Comparison of ENCODE assay signal across 9 mouse cellular contexts in the genomic region with DNA sequence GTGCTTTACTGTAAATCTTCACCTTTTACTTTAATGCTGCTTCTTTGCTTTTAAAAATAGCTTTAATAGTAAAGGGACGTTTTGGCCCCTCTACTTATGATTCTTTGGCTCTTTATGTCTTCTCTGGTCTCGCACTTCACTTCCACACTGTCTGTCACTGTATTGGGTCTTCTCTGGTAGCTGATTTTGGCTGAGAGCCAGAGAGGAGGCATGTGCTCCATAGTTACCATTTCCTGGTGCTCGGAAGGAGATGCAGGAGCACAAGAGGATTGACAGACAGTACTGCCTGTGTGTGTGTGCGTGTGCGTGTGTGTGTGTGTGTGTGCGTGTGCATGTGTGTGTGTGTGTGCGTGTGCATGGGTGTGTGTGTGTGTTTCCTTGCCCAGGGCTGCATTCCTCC. TPM values are rescaled to one million over a fixed set of nuclear protein-coding genes. Genes with fewer than 3 reads are reported as not detected.
DNase-seq lines count a peak whose midpoint lies in the region; ATAC-seq and TF ChIP-seq lines count a peak whose summit lies in the region.
"Had no signal": no experiment of that assay in that cellular context is flagged by ENCODE, and none has a peak within 500 bp of the region (broad histone marks: within the 10 kb centered on the region; RNA-seq: fewer than 3 reads in every experiment).

No protein-coding gene starts in this region.

- no peaks in the 10 kb centered on the region for H3K36me3 ChIP-seq in intestine, embryonic 15.5 days
- H3K36me3 ChIP-seq in intestine, postnatal 0 days (ENCODE audit: control insufficient read depth, insufficient read depth), result no peaks in the 10 kb centered on the region
- H3K36me3 ChIP-seq in heart, embryonic 15.5 days, result no peaks in the 10 kb centered on the region
- no peaks in the 10 kb centered on the region for H3K36me3 ChIP-seq in midbrain, embryonic 15.5 days (replicated peaks)
- H3K36me3 ChIP-seq: limb, embryonic 13.5 days had no signal

- no peak overlapping the region for H3K9ac ChIP-seq in intestine, embryonic 15.5 days
- no peak overlapping the region for H3K9ac ChIP-seq in intestine, postnatal 0 days (ENCODE audit: low read depth, low read length)
- no peak overlapping the region for H3K9ac ChIP-seq in heart, embryonic 15.5 days
- no peak overlapping the region for H3K9ac ChIP-seq in midbrain, embryonic 15.5 days
- H3K9ac ChIP-seq: limb, embryonic 13.5 days had no signal

- peak; percentile 61; the same call in 1 of the 2 replicates for ATAC-seq in intestine, embryonic 15.5 days
- ATAC-seq in intestine, postnatal 0 days, result no peak
- peak; percentile 53; the same call in 1 of the 2 replicates for ATAC-seq in heart, embryonic 15.5 days (replicated peaks; ENCODE audit: insufficient number of reproducible peaks, insufficient read depth, low FRiP score, low read depth)
- no peak for ATAC-seq in midbrain, embryonic 15.5 days (replicated peaks)

- 45% methylated on average over 7 of the region's 7 CpGs for WGBS in intestine, embryonic 15.5 days
- 54% methylated on average over 7 of the region's 7 CpGs for WGBS in intestine, postnatal 0 days
- 36% methylated on average over 7 of the region's 7 CpGs for WGBS in heart, embryonic 15.5 days
- 56% methylated on average over 7 of the region's 7 CpGs for WGBS in midbrain, embryonic 15.5 days

- peak; percentile 38 for DNase-seq in spleen, adult 12 weeks (ENCODE audit: low spot score)
- no peak for DNase-seq in spleen, adult 18-20 months
- peak; percentile 69 to 74 for DNase-seq in spleen, postnatal 4 days (ENCODE audit: low spot score in 2 of 2)
- DNase-seq in adrenal gland, adult 2 months, result no peak

- no peaks in the 10 kb centered on the region for H3K9me3 ChIP-seq in intestine, embryonic 15.5 days
- no peaks in the 10 kb centered on the region for H3K9me3 ChIP-seq in intestine, postnatal 0 days (ENCODE audit: control insufficient read depth)
- H3K9me3 ChIP-seq in heart, embryonic 15.5 days (replicated peaks), result no peaks in the 10 kb centered on the region
- H3K9me3 ChIP-seq in midbrain, embryonic 15.5 days, result no peaks in the 10 kb centered on the region
- H3K9me3 ChIP-seq: limb, embryonic 13.5 days had no signal

- H3K27ac ChIP-seq in intestine, embryonic 15.5 days, result no peak overlapping the region
- no peak overlapping the region for H3K27ac ChIP-seq in intestine, postnatal 0 days (ENCODE audit: low read depth, low read length)
- no peak overlapping the region for H3K27ac ChIP-seq in heart, embryonic 15.5 days
- no peak overlapping the region for H3K27ac ChIP-seq in midbrain, embryonic 15.5 days
- H3K27ac ChIP-seq: limb, embryonic 13.5 days had no signal

- no peaks in the 10 kb centered on the region for H3K27me3 ChIP-seq in intestine, embryonic 15.5 days (replicated peaks)
- no peaks in the 10 kb centered on the region for H3K27me3 ChIP-seq in intestine, postnatal 0 days (replicated peaks; ENCODE audit: control insufficient read depth, insufficient read depth, low read length)
- H3K27me3 ChIP-seq in heart, embryonic 15.5 days, result no peaks in the 10 kb centered on the region
- H3K27me3 ChIP-seq in midbrain, embryonic 15.5 days (replicated peaks), result no peaks in the 10 kb centered on the region
- H3K27me3 ChIP-seq: limb, embryonic 13.5 days had no signal

- TF ChIP-seq CTCF in intestine, postnatal 0 days (IDR thresholded peaks at IDR 0.05; ENCODE audit: low read depth), result no peak

- no peak overlapping the region for H3K4me2 ChIP-seq in intestine, embryonic 15.5 days (replicated peaks)
- H3K4me2 ChIP-seq in intestine, postnatal 0 days (replicated peaks; ENCODE audit: low read depth), result no peak overlapping the region
- H3K4me2 ChIP-seq in heart, embryonic 15.5 days, result no peak overlapping the region
- H3K4me2 ChIP-seq in midbrain, embryonic 15.5 days, result no peak overlapping the region
- H3K4me2 ChIP-seq: limb, embryonic 13.5 days had no signal

- H3K4me1 ChIP-seq in intestine, embryonic 15.5 days (replicated peaks), result no peaks in the 10 kb centered on the region
- no peaks in the 10 kb centered on the region for H3K4me1 ChIP-seq in intestine, postnatal 0 days (replicated peaks; ENCODE audit: control insufficient read depth, insufficient read depth, low read length)
- peaks cover 12% of the 10 kb centered on the region for H3K4me1 ChIP-seq in heart, embryonic 15.5 days (replicated peaks)
- H3K4me1 ChIP-seq in midbrain, embryonic 15.5 days, result peaks cover 6% of the 10 kb centered on the region; the same call in 1 of the 2 replicates

- no peak overlapping the region for H3K4me3 ChIP-seq in intestine, embryonic 15.5 days (replicated peaks)
- H3K4me3 ChIP-seq in intestine, postnatal 0 days (ENCODE audit: low read depth, low read length), result no peak overlapping the region
- H3K4me3 ChIP-seq in heart, embryonic 15.5 days, result no peak overlapping the region
- H3K4me3 ChIP-seq in midbrain, embryonic 15.5 days, result no peak overlapping the region
- H3K4me3 ChIP-seq: limb, embryonic 13.5 days had no signal

RNA-seq across cellular contexts. Expression of gene Zdhhc14, which starts 14.2 kb away (rescaled TPM):
- 2.3 and 2.5 TPM in 2 replicates for polyA plus RNA-seq in intestine, embryonic 15.5 days (2015; fragmentation: Nextera tagmentation; extraction: Ambion mirVana)
- polyA plus RNA-seq in intestine, postnatal 0 days (2015; fragmentation: Nextera tagmentation; extraction: Ambion mirVana), result 1.3 and 1.4 TPM in 2 replicates
- polyA plus RNA-seq in heart, embryonic 15.5 days (2015; fragmentation: Nextera tagmentation; extraction: Ambion mirVana), result 1.3 and 1.9 TPM in 2 replicates
- polyA plus RNA-seq in midbrain, embryonic 15.5 days (2015; fragmentation: Nextera tagmentation; extraction: Ambion mirVana), result 10.1 and 12.1 TPM in 2 replicates
- total RNA-seq in adrenal gland, adult 2 months (2021), result 1 to 10 TPM; 3.1 to 5.8 TPM
- 2.3 and 2.8 TPM in 2 replicates for polyA plus RNA-seq in adrenal gland, adult 2 months (2012; rRNA removed)

Comparison
In these comparisons a context has a peak if more than half of its experiments do, and no peak if none do; other contexts are left out.
1. ATAC-seq: peak in intestine, embryonic 15.5 days (single experiment) and heart, embryonic 15.5 days (single experiment); none in intestine, postnatal 0 days (single experiment) and midbrain, embryonic 15.5 days (single experiment).
2. DNase-seq: peak in spleen, adult 12 weeks (single experiment) and spleen, postnatal 4 days (2 of 2); none in spleen, adult 18-20 months (0 of 2) and adrenal gland, adult 2 months (single experiment).